Mouse (Mus musculus) kidney, adult 2 months (tissue): ENCODE results near the gene Tfap4.

Source experiments
- CTCF ChIP-seq: fragments of 200-500 bp; conservative IDR thresholded peaks from 2 replicates; pipeline ENCODE4 v1.5.1; 2011; ENCODE audit warnings: low read depth, mild to moderate bottlenecking, control low read depth, low read length, moderate library complexity, mixed read lengths; ENCODE audit not compliant: insufficient read depth, insufficient read length
- POLR2A ChIP-seq: fragments of 200-500 bp; IDR thresholded peaks from one replicate; pipeline ENCODE4 v1.6.1; 2011; ENCODE audit warnings: low read depth, low read length, control low read depth

DNA sequence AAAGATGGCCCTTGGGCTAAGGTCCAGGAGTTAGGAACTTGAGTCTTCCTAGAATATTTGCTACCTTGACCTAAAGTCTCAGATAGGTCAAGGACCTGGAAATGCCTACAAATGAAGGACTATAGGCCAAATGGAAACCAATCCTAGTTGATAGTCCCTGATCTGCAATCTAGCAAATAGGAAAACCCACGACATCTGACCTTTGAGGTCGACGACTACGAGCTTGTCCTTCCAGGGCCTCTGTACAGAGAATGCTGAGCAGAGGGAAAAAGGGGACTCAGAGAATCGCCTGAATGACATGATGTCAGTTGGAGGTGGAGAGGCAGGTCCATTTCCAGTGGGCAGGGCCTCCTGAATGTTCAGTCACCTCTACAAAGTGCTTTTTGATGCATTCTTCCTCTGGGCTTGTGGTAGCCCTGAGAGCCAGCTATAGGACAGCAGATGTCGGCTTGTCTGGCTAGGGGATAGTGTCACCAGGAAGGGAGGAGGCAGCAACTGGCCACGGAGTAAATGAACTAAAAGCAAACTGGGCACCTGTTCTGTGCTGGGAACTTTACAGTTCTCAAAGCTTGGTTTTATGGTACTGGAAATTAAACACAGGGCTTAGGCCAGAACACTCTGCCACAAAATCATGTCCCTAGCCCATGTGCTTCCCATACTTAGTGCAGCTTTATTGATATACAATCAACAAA is 36.2 kb downstream of the Tfap4 start:
- TF ChIP-seq CTCF = no peak
- TF ChIP-seq POLR2A = no peak
